ENCODE assay signal across 8 mouse cellular contexts in the genomic region with DNA sequence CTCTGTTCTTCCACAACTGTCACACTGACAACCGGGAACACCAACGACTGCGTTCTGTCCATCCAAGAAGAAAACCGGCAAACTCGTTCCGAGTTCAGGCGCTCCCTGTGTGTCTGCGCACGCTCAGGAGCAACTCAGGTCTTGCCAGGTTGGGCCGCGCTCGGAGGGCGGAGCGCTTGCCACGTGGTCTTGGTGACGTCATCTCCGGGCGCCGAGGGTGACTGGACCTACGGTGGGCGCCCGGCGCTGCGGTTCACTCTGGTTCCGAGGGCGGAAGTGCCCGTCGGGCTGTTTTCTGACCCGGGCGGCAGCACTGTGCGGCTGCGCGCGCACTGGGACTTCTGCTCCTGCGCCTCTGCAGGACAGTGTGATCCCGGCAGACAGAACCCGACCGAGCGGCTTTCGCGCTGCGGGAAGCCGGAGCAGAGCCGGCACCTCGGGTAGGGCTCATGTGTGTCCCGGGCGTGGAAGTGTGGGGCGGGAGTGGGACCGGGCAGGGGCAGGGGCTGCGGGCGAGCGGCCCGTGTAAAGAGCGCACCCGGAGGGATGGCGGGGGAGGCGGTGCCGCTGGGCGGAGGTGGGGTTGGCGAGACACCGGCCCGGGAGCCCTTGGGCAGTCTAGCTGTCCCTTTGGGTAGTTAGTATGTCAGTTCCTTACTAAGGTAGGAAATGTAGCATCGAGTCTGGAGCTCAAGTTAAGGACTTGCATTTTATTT. TPM values are rescaled to one million over a fixed set of nuclear protein-coding genes. Genes with fewer than 3 reads are reported as not detected.
DNase-seq lines count a peak whose midpoint lies in the region; ATAC-seq and TF ChIP-seq lines count a peak whose summit lies in the region.

A gene (plus strand): TSS at position 214 of the 716 bp plus-strand sequence.

- DNase-seq in 416B (ENCODE audit: low read depth), result peak; percentile 98
- DNase-seq in heart, adult 8-10 months (ENCODE audit: low spot score), result peak; percentile 97
- peak; percentile 99 for DNase-seq in kidney, adult 9 months
- peak; percentile 96 for DNase-seq in limb, embryonic 14.5 days (ENCODE audit: low spot score)
- peak; percentile 99 for DNase-seq in midbrain, postnatal 0 days (ENCODE audit: low spot score)
- peak; percentile 95 to 99 for DNase-seq in spleen, postnatal 14 days (ENCODE audit: low spot score in 2 of 2)

- H3K27me3 ChIP-seq in embryonic facial prominence, embryonic 15.5 days, result no peaks in the 10 kb centered on the region
- H3K27me3 ChIP-seq in limb, embryonic 14.5 days (ENCODE audit: control insufficient read depth, insufficient read depth, low read length), result no peaks in the 10 kb centered on the region
- H3K27me3 ChIP-seq in midbrain, postnatal 0 days (ENCODE audit: insufficient read depth, low read length), result no peaks in the 10 kb centered on the region

- peak within 1 kb of the TSS; percentile 97 for H3K27ac ChIP-seq in bone marrow, adult 2 months (ENCODE audit: control insufficient read depth, insufficient read depth, low read depth, low read length, poor library complexity)
- peak within 1 kb of the TSS; percentile 94 for H3K27ac ChIP-seq in embryonic facial prominence, embryonic 15.5 days (replicated peaks)
- peak within 1 kb of the TSS; percentile 89 for H3K27ac ChIP-seq in limb, embryonic 14.5 days (replicated peaks; ENCODE audit: low read depth, low read length)
- H3K27ac ChIP-seq in midbrain, postnatal 0 days (ENCODE audit: low read depth, low read length), result peak within 1 kb of the TSS; percentile 76

- peak; percentile 96 for ATAC-seq in embryonic facial prominence, embryonic 15.5 days (ENCODE audit: insufficient number of reproducible peaks, low FRiP score, low TSS enrichment, low read depth)
- ATAC-seq in limb, embryonic 14.5 days (ENCODE audit: low FRiP score, low read depth), result peak; percentile 99
- ATAC-seq in midbrain, postnatal 0 days (ENCODE audit: low FRiP score), result peak; percentile 98

- H3K4me1 ChIP-seq in bone marrow, adult 2 months (ENCODE audit: control insufficient read depth, insufficient read depth, low read length), result no peaks in the 10 kb centered on the region; the same call in 1 of the 2 replicates
- peaks cover 30% of the 10 kb centered on the region for H3K4me1 ChIP-seq in embryonic facial prominence, embryonic 15.5 days
- peaks cover 20% of the 10 kb centered on the region for H3K4me1 ChIP-seq in limb, embryonic 14.5 days (ENCODE audit: control insufficient read depth, insufficient read depth, low read length)
- 0 out of 2 replicates have a peak, but pooled peaks cover 6% of the 10 kb centered on the region for H3K4me1 ChIP-seq in midbrain, postnatal 0 days (ENCODE audit: insufficient read depth, low read length)

- peak within 1 kb of the TSS; percentile 63 for H3K4me2 ChIP-seq in embryonic facial prominence, embryonic 15.5 days (replicated peaks)
- H3K4me2 ChIP-seq in limb, embryonic 14.5 days (replicated peaks; ENCODE audit: low read depth, low read length, severe bottlenecking), result peak within 1 kb of the TSS; percentile 82
- H3K4me2 ChIP-seq in midbrain, postnatal 0 days (ENCODE audit: low read depth, low read length, poor library complexity, severe bottlenecking), result peak within 1 kb of the TSS; percentile 72

- peak within 1 kb of the TSS; percentile 90 for H3K9ac ChIP-seq in embryonic facial prominence, embryonic 15.5 days
- H3K9ac ChIP-seq in limb, embryonic 14.5 days (ENCODE audit: low read depth, low read length, severe bottlenecking), result peak within 1 kb of the TSS; percentile 88
- H3K9ac ChIP-seq in midbrain, postnatal 0 days (replicated peaks; ENCODE audit: low read length, poor library complexity, severe bottlenecking), result peak within 1 kb of the TSS; percentile 71

- peak; percentile 59; the same call in 1 of the 2 replicates for TF ChIP-seq POLR2A in bone marrow, adult 2 months (IDR thresholded peaks at IDR 0.05; ENCODE audit: borderline replicate concordance, control insufficient read depth, low read depth, low read length)
- peak; percentile 82; the same call in 1 of the 2 replicates for TF ChIP-seq POLR2A in limb, embryonic 14.5 days (IDR thresholded peaks at IDR 0.05; ENCODE audit: borderline replicate concordance, extremely low read depth, insufficient read depth, insufficient read length)

- TF ChIP-seq CTCF in bone marrow, adult 2 months (IDR thresholded peaks at IDR 0.05; ENCODE audit: control insufficient read depth, insufficient read depth, low read length), result no peak; the same call in 1 of the 2 replicates
- TF ChIP-seq CTCF in midbrain, postnatal 0 days (IDR thresholded peaks at IDR 0.05), result peak; percentile 59

- H3K4me3 ChIP-seq in bone marrow, adult 2 months (replicated peaks; ENCODE audit: control insufficient read depth, low read depth, low read length), result peak within 1 kb of the TSS; percentile 91
- H3K4me3 ChIP-seq in embryonic facial prominence, embryonic 15.5 days (replicated peaks), result peak within 1 kb of the TSS; percentile 92
- peak within 1 kb of the TSS; percentile 92 for H3K4me3 ChIP-seq in limb, embryonic 14.5 days (replicated peaks; ENCODE audit: low read length)
- H3K4me3 ChIP-seq in midbrain, postnatal 0 days (ENCODE audit: low read depth, low read length), result peak within 1 kb of the TSS; percentile 79

- no peaks in the 10 kb centered on the region for H3K36me3 ChIP-seq in embryonic facial prominence, embryonic 15.5 days
- no peaks in the 10 kb centered on the region for H3K36me3 ChIP-seq in limb, embryonic 14.5 days (ENCODE audit: control insufficient read depth, insufficient read depth, low read length)
- no peaks in the 10 kb centered on the region for H3K36me3 ChIP-seq in midbrain, postnatal 0 days (ENCODE audit: insufficient read depth, low read length)

- WGBS in bone marrow, adult 2 months, result under 1% methylated on average over 63 of the region's 63 CpGs
- WGBS in embryonic facial prominence, embryonic 15.5 days, result under 1% methylated on average over 63 of the region's 63 CpGs
- WGBS in limb, embryonic 14.5 days, result under 1% methylated on average over 52 of the region's 63 CpGs
- WGBS in midbrain, postnatal 0 days, result under 1% methylated on average over 63 of the region's 63 CpGs

- H3K9me3 ChIP-seq in embryonic facial prominence, embryonic 15.5 days (replicated peaks), result no peaks in the 10 kb centered on the region
- H3K9me3 ChIP-seq in limb, embryonic 14.5 days (ENCODE audit: control insufficient read depth, low read length), result no peaks in the 10 kb centered on the region
- no peaks in the 10 kb centered on the region for H3K9me3 ChIP-seq in midbrain, postnatal 0 days (ENCODE audit: low read length)

RNA-seq across cellular contexts. Expression of the gene that starts here (rescaled TPM):
- 6.9 and 10.7 TPM in 2 replicates for polyA plus RNA-seq in bone marrow, adult 2 months (2011; ENCODE audit: insufficient read depth, insufficient read length, low replicate concordance, missing spikeins)
- polyA plus RNA-seq in embryonic facial prominence, embryonic 15.5 days (2015; fragmentation: Nextera tagmentation; extraction: Ambion mirVana), result 45.9 and 48.6 TPM in 2 replicates
- total RNA-seq in heart, adult 8-10 months (2022), result 10 to 100 TPM; 14.7 to 16.8 (median 16.0) TPM
- polyA plus RNA-seq in limb, embryonic 14.5 days (2012; rRNA removed), result 19.5 and 21.2 TPM in 2 replicates
- 50.3 and 55.1 TPM in 2 replicates for polyA plus RNA-seq in limb, embryonic 14.5 days (2014; fragmentation: Nextera tagmentation; extraction: Ambion mirVana)
- 17.0 and 22.4 TPM in 2 replicates for total RNA-seq in midbrain, postnatal 0 days (2014; rRNA removed)
- 38.7 and 40.0 TPM in 2 replicates for polyA plus RNA-seq in midbrain, postnatal 0 days (2015; fragmentation: Nextera tagmentation; extraction: Ambion mirVana)

Comparison
In these comparisons a context has a peak if more than half of its experiments do, and no peak if none do; other contexts are left out.
1. Peak in every context shown above with its lines: DNase-seq, ATAC-seq, H3K4me3 ChIP-seq and H3K27ac ChIP-seq.